Mouse (Mus musculus) gastrocnemius, adult 8-10 months (tissue): ENCODE data around the gene Wwp2. TPM values are rescaled to one million over a fixed set of nuclear protein-coding genes. Genes with fewer than 3 reads are reported as not detected.
"Not testable (repeated sequence)": the region's sequence is repeated elsewhere in the genome, so short reads cannot be mapped to it uniquely, and the experiment has no call there.

Experiments used
- DNase-seq, 2 experiments: peaks; one replicate each; pipeline ENCODE4 v3.0.0; 2022; ENCODE audit warnings: low spot score in 2 of 2
- total RNA-seq, 4 experiments: library from RNA; stranded (reverse); gene quantifications; 2 replicates each; pipeline ENCODE4 v1.2.4; 2022

Gene Wwp2
- total RNA-seq, 4 experiments from 2014 or later: 13.1 to 16.7 (median 14.9) TPM

GRCm38 (mm10) chr8:107473369-107473768 lies 37.2 kb downstream of the Wwp2 start:
- no peak for DNase-seq

- no peak for DNase-seq
These were observed 39.4 kb downstream of the Wwp2 start for GRCm38 (mm10) chr8:107475613-107476012.

GRCm38 (mm10) chr8:107476786-107477185 lies 40.6 kb downstream of the Wwp2 start:
- DNase-seq: not testable (repeated sequence)

GRCm38 (mm10) chr8:107478728-107479127 lies 42.6 kb downstream of the Wwp2 start:
- no peak for DNase-seq

- DNase-seq: no peak
These were observed 44.3 kb downstream of the Wwp2 start for GRCm38 (mm10) chr8:107480436-107480835.

- DNase-seq: no peak
These were observed 47.1 kb downstream of the Wwp2 start for GRCm38 (mm10) chr8:107483250-107483649.

- DNase-seq: no peak
These were observed 48.8 kb downstream of the Wwp2 start for GRCm38 (mm10) chr8:107484956-107485355.

GRCm38 (mm10) chr8:107488551-107488950 lies 52.4 kb downstream of the Wwp2 start:
- DNase-seq: no peak

GRCm38 (mm10) chr8:107489086-107489485 lies 52.9 kb downstream of the Wwp2 start:
- no peak for DNase-seq

- peak in 1 of 2 experiments; percentile 8 for DNase-seq
These were observed 53.8 kb downstream of the Wwp2 start for GRCm38 (mm10) chr8:107489921-107490320.

GRCm38 (mm10) chr8:107490649-107491048 lies 54.5 kb downstream of the Wwp2 start:
- no peak for DNase-seq

- DNase-seq: no peak
These were observed 55.0 kb downstream of the Wwp2 start for GRCm38 (mm10) chr8:107491212-107491611.

- DNase-seq: no peak
These were observed 55.7 kb downstream of the Wwp2 start for GRCm38 (mm10) chr8:107491831-107492230.

GRCm38 (mm10) chr8:107492802-107493201 lies 56.6 kb downstream of the Wwp2 start:
- no peak for DNase-seq

- DNase-seq: no peak
These were observed 59.3 kb downstream of the Wwp2 start for GRCm38 (mm10) chr8:107495425-107495824.

- DNase-seq: no peak
These were observed 61.5 kb downstream of the Wwp2 start for GRCm38 (mm10) chr8:107497708-107498107.

GRCm38 (mm10) chr8:107498390-107498789 lies 62.2 kb downstream of the Wwp2 start:
- no peak for DNase-seq

GRCm38 (mm10) chr8:107498806-107499205 lies 62.6 kb downstream of the Wwp2 start:
- DNase-seq: no peak

GRCm38 (mm10) chr8:107499519-107499918 lies 63.4 kb downstream of the Wwp2 start:
- DNase-seq: no peak

- DNase-seq: no peak
These were observed 66.2 kb downstream of the Wwp2 start for GRCm38 (mm10) chr8:107502407-107502806.

- DNase-seq: no peak
These were observed 66.8 kb downstream of the Wwp2 start for GRCm38 (mm10) chr8:107502922-107503321.

GRCm38 (mm10) chr8:107503354-107503753 lies 67.2 kb downstream of the Wwp2 start:
- no peak for DNase-seq

- DNase-seq: no peak
These were observed 68.2 kb downstream of the Wwp2 start for GRCm38 (mm10) chr8:107504239-107504985.
